ENCODE assay signal across 10 mouse cellular contexts in genomic region chr2:165316204-165316603, GRCm38 (mm10). TPM values are rescaled to one million over a fixed set of nuclear protein-coding genes. Genes with fewer than 3 reads are reported as not detected.
DNase-seq lines count a peak whose midpoint lies in the region; ATAC-seq and TF ChIP-seq lines count a peak whose summit lies in the region.
"Had no signal": no experiment of that assay in that cellular context is flagged by ENCODE, and none has a peak within 500 bp of the region (broad histone marks: within the 10 kb centered on the region; RNA-seq: fewer than 3 reads in every experiment).

No protein-coding gene starts in this region.

- H3K4me1 ChIP-seq in bone marrow macrophage, adult 2 months (ENCODE audit: control insufficient read depth, insufficient read depth, low read length): peaks cover 37% of the 10 kb centered on the region
- H3K4me1 ChIP-seq in hindbrain, embryonic 10.5 days (replicated peaks): peaks cover 78% of the 10 kb centered on the region
- H3K4me1 ChIP-seq in midbrain, embryonic 13.5 days (replicated peaks): peaks cover 85% of the 10 kb centered on the region

- peak overlapping the region; percentile 44 for H3K4me2 ChIP-seq in midbrain, embryonic 13.5 days (replicated peaks)

- H3K27ac ChIP-seq in bone marrow macrophage, adult 2 months (ENCODE audit: insufficient read depth, low read depth, low read length): peak overlapping the region; percentile 29
- peak overlapping the region; percentile 90 for H3K27ac ChIP-seq in hindbrain, embryonic 10.5 days
- H3K27ac ChIP-seq in midbrain, embryonic 13.5 days: peak overlapping the region; percentile 98

- no peaks in the 10 kb centered on the region for H3K9me3 ChIP-seq in hindbrain, embryonic 10.5 days
- H3K9me3 ChIP-seq in midbrain, embryonic 13.5 days: no peaks in the 10 kb centered on the region

- peak overlapping the region; percentile 61 for H3K9ac ChIP-seq in midbrain, embryonic 13.5 days (replicated peaks)

- TF ChIP-seq CTCF in bone marrow macrophage, adult 2 months (IDR thresholded peaks at IDR 0.05; ENCODE audit: low read depth, low read length): no peak

- WGBS in hindbrain, embryonic 10.5 days: 48% methylated on average over 10 of the region's 10 CpGs
- 23% methylated on average over 10 of the region's 10 CpGs for WGBS in midbrain, embryonic 13.5 days

- peaks cover 37% of the 10 kb centered on the region for H3K27me3 ChIP-seq in hindbrain, embryonic 10.5 days (ENCODE audit: insufficient read depth, poor library complexity, severe bottlenecking)
- H3K27me3 ChIP-seq in midbrain, embryonic 13.5 days: peaks cover 27% of the 10 kb centered on the region

- DNase-seq in cerebellum, adult 11-12 months: peak; percentile 32
- DNase-seq in cerebellum, postnatal 25 days: no peak
- no peak for DNase-seq in hindbrain, embryonic 10.5 days (ENCODE audit: low spot score)
- no peak for DNase-seq in liver
- DNase-seq in layer of hippocampus, postnatal 14 days (ENCODE audit: low spot score in 2 of 2): no peak
- no peak for DNase-seq in frontal cortex, adult 2 months (ENCODE audit: extremely low spot score in 1 of 2, low spot score in 1 of 2)

- ATAC-seq in midbrain, embryonic 13.5 days: peak; percentile 4; the same call in 1 of the 2 replicates

- H3K4me3 ChIP-seq in bone marrow macrophage, adult 2 months (ENCODE audit: insufficient read depth, low read length): no peak overlapping the region
- peak overlapping the region; percentile 24; the same call in 1 of the 2 replicates for H3K4me3 ChIP-seq in hindbrain, embryonic 10.5 days
- no peak overlapping the region for H3K4me3 ChIP-seq in midbrain, embryonic 13.5 days (replicated peaks)

- peaks cover 50% of the 10 kb centered on the region for H3K36me3 ChIP-seq in hindbrain, embryonic 10.5 days
- H3K36me3 ChIP-seq in midbrain, embryonic 13.5 days: peaks cover 44% of the 10 kb centered on the region

- TF ChIP-seq POLR2A in bone marrow macrophage, adult 2 months (IDR thresholded peaks at IDR 0.05; ENCODE audit: borderline replicate concordance, low read depth, low read length): no peak

RNA-seq across cellular contexts. Expression of gene Elmo2, which starts 10.1 kb away (rescaled TPM):
- 54.6 and 61.0 TPM in 2 replicates for polyA plus RNA-seq in bone marrow macrophage, adult 2 months (2012; ENCODE audit: insufficient read depth, insufficient read length, missing spikeins)
- polyA plus RNA-seq in hindbrain, embryonic 10.5 days (2016; fragmentation: Nextera tagmentation; extraction: Ambion mirVana): 90.0 and 94.6 TPM in 2 replicates
- polyA plus RNA-seq in midbrain, embryonic 13.5 days (2015; fragmentation: Nextera tagmentation; extraction: Ambion mirVana): 91.6 and 98.6 TPM in 2 replicates
- 100 to 1,000 TPM; 158 to 172 TPM for total RNA-seq in layer of hippocampus, postnatal 14 days (2021)
- polyA plus RNA-seq in frontal cortex, adult 2 months (2012; rRNA removed): 185 TPM in 2 replicates

RNA-seq across cellular contexts. Expression of gene Slc35c2, which starts 28.5 kb away (rescaled TPM):
- 44.6 and 49.8 TPM in 2 replicates for polyA plus RNA-seq in bone marrow macrophage, adult 2 months (2012; ENCODE audit: insufficient read depth, insufficient read length, missing spikeins)
- polyA plus RNA-seq in hindbrain, embryonic 10.5 days (2016; fragmentation: Nextera tagmentation; extraction: Ambion mirVana): 68.3 and 73.0 TPM in 2 replicates
- polyA plus RNA-seq in midbrain, embryonic 13.5 days (2015; fragmentation: Nextera tagmentation; extraction: Ambion mirVana): 69.6 and 73.8 TPM in 2 replicates
- total RNA-seq in layer of hippocampus, postnatal 14 days (2021): 10 to 100 TPM; 76.0 to 81.1 TPM
- polyA plus RNA-seq in frontal cortex, adult 2 months (2012; rRNA removed): 58.6 and 62.5 TPM in 2 replicates

RNA-seq across cellular contexts. Expression of gene Zfp663, which starts 52.3 kb away (rescaled TPM):
- polyA plus RNA-seq in bone marrow macrophage, adult 2 months (2012; ENCODE audit: insufficient read depth, insufficient read length, missing spikeins): not detected in 2 replicates
- polyA plus RNA-seq in hindbrain, embryonic 10.5 days (2016; fragmentation: Nextera tagmentation; extraction: Ambion mirVana): 5.5 and 6.7 TPM in 2 replicates
- polyA plus RNA-seq in midbrain, embryonic 13.5 days (2015; fragmentation: Nextera tagmentation; extraction: Ambion mirVana): 10.4 and 10.5 TPM in 2 replicates
- 1 to 10 TPM; 1.2 to 1.3 TPM for total RNA-seq in layer of hippocampus, postnatal 14 days (2021)
- 0.46 and 0.59 TPM in 2 replicates for polyA plus RNA-seq in frontal cortex, adult 2 months (2012; rRNA removed)
- total RNA-seq: adrenal gland, postnatal 10 days had no signal
- polyA plus RNA-seq: heart, postnatal 0 days had no signal

Comparison
In these comparisons a context has a peak if more than half of its experiments do, and no peak if none do; other contexts are left out.
1. H3K27ac ChIP-seq: peak in every context shown above with its lines; median percentile 98 in midbrain, embryonic 13.5 days; 90 in hindbrain, embryonic 10.5 days; 29 in bone marrow macrophage, adult 2 months.